In genomic region chr1:193289076-193289475, GRCm38 (mm10) we compare ENCODE assay signal across 25 mouse cellular contexts. TPM values are rescaled to one million over a fixed set of nuclear protein-coding genes. Genes with fewer than 3 reads are reported as not detected.
"Had no signal": no experiment of that assay in that cellular context is flagged by ENCODE, and none has a peak within 500 bp of the region (broad histone marks: within the 10 kb centered on the region; RNA-seq: fewer than 3 reads in every experiment).

No protein-coding gene starts in this region.

- DNase-seq: gastrocnemius, postnatal 14 days; gastrocnemius, postnatal 36 days; heart, adult 11 months; heart, adult 2 months; heart, postnatal 14 days; heart, postnatal 36 days; kidney, adult 11 months; layer of hippocampus, adult 9-11 months; layer of hippocampus, postnatal 36 days; left cerebral cortex, postnatal 4 days; liver, embryonic 13.5 days had no signal

- H3K9ac ChIP-seq: heart, embryonic 13.5 days; heart, embryonic 15.5 days; hindbrain, embryonic 13.5 days; hindbrain, embryonic 15.5 days; kidney, embryonic 15.5 days; limb, embryonic 13.5 days; limb, embryonic 15.5 days; liver, embryonic 13.5 days; liver, embryonic 15.5 days had no signal

- H3K36me3 ChIP-seq: heart, embryonic 13.5 days; heart, embryonic 15.5 days; hindbrain, embryonic 13.5 days; hindbrain, embryonic 15.5 days; kidney, embryonic 15.5 days; limb, embryonic 13.5 days; limb, embryonic 15.5 days; liver, embryonic 13.5 days; liver, embryonic 15.5 days had no signal

- H3K27ac ChIP-seq: heart, adult 2 months; heart, embryonic 13.5 days; heart, embryonic 15.5 days; hindbrain, embryonic 13.5 days; hindbrain, embryonic 15.5 days; hindbrain, postnatal 0 days; kidney, embryonic 15.5 days; kidney, postnatal 0 days; limb, embryonic 13.5 days; limb, embryonic 15.5 days; liver, embryonic 13.5 days; liver, embryonic 15.5 days had no signal

- H3K4me1 ChIP-seq: heart, embryonic 13.5 days; heart, embryonic 15.5 days; hindbrain, embryonic 15.5 days; kidney, embryonic 15.5 days; limb, embryonic 13.5 days; limb, embryonic 15.5 days had no signal

- H3K4me3 ChIP-seq: heart, adult 2 months; heart, embryonic 13.5 days; heart, embryonic 15.5 days; hindbrain, embryonic 13.5 days; hindbrain, embryonic 15.5 days; kidney, embryonic 15.5 days; limb, embryonic 13.5 days; limb, embryonic 15.5 days; liver, embryonic 13.5 days; liver, embryonic 15.5 days had no signal

- H3K9me3 ChIP-seq: heart, embryonic 13.5 days; heart, embryonic 15.5 days; hindbrain, embryonic 13.5 days; hindbrain, embryonic 15.5 days; kidney, embryonic 15.5 days; limb, embryonic 13.5 days; limb, embryonic 15.5 days; liver, embryonic 13.5 days; liver, embryonic 15.5 days had no signal

- ATAC-seq: forebrain, embryonic 16.5 days; hindbrain, postnatal 0 days; intestine, embryonic 16.5 days had no signal

- H3K4me2 ChIP-seq: heart, embryonic 11.5 days; heart, embryonic 13.5 days; heart, embryonic 15.5 days; hindbrain, embryonic 13.5 days; hindbrain, embryonic 15.5 days; kidney, embryonic 15.5 days; limb, embryonic 13.5 days; limb, embryonic 15.5 days; liver, embryonic 13.5 days; liver, embryonic 15.5 days had no signal

- H3K27me3 ChIP-seq: heart, embryonic 13.5 days; heart, embryonic 15.5 days; hindbrain, embryonic 13.5 days; hindbrain, embryonic 15.5 days; kidney, embryonic 15.5 days; limb, embryonic 13.5 days; limb, embryonic 15.5 days; liver, embryonic 13.5 days; liver, embryonic 15.5 days had no signal

RNA-seq across cellular contexts. Expression of gene Hsd11b1, which starts 25.2 kb away (rescaled TPM):
- polyA plus RNA-seq: hindbrain, embryonic 11.5 days; hindbrain, embryonic 13.5 days had no signal
